Mouse (Mus musculus): Measurements from ENCODE around the gene Zfp219. TPM values are rescaled to one million over a fixed set of nuclear protein-coding genes. Genes with fewer than 3 reads are reported as not detected.
A peak's percentile ranks its signal among the peaks of the same experiment; 100 is the strongest.

Gene Zfp219
- polyA plus RNA-seq, 1 experiment, result 31.0 TPM

- no peak overlapping the region for H3K27ac ChIP-seq (ENCODE audit: insufficient read depth, low read length)
- 79% methylated on average over 6 of the region's 6 CpGs for WGBS
- H3K36me3 ChIP-seq (ENCODE audit: control insufficient read depth, insufficient read depth, low read length), result no peaks in the 10 kb centered on the region
- no peak for TF ChIP-seq CTCF (IDR thresholded peaks at IDR 0.05; ENCODE audit: extremely low read depth, insufficient read depth, insufficient read length, insufficient replicate concordance)
- TF ChIP-seq POLR2A (IDR thresholded peaks at IDR 0.05; ENCODE audit: low read depth, low read length), result no peak
- no peak overlapping the region for H3K4me3 ChIP-seq (ENCODE audit: extremely low read depth, insufficient read depth, insufficient read length)
- peaks cover 12% of the 10 kb centered on the region for H3K4me1 ChIP-seq (ENCODE audit: control insufficient read depth, insufficient read depth, insufficient read length)
- peaks cover 8% of the 10 kb centered on the region; the same call in 1 of the 2 replicates for H3K27me3 ChIP-seq (ENCODE audit: control insufficient read depth, insufficient read depth, low read length)
- no peak for DNase-seq (ENCODE audit: low read depth in 1 of 2, low spot score in 2 of 2)
Measured at GRCm38 (mm10) chr14:51987177-51987576, 33.4 kb downstream of the Zfp219 start.

- Histone ChIP-seq H3K27me3 (ENCODE audit: control insufficient read depth, insufficient read depth, low read length) (peaks cover 8% of the 10 kb centered on the region; the same call in 1 of the 2 replicates), H3K36me3 (ENCODE audit: control insufficient read depth, insufficient read depth, low read length) (no peaks in the 10 kb centered on the region), H3K4me3 (ENCODE audit: extremely low read depth, insufficient read depth, insufficient read length) (no peak overlapping the region), H3K4me1 (ENCODE audit: control insufficient read depth, insufficient read depth, insufficient read length) (peaks cover 12% of the 10 kb centered on the region), H3K27ac (ENCODE audit: insufficient read depth, low read length) (no peak overlapping the region)
- no peak for DNase-seq (ENCODE audit: low read depth in 1 of 2, low spot score in 2 of 2)
- 33% methylated on average over 7 of the region's 7 CpGs for WGBS
- TF ChIP-seq POLR2A (IDR thresholded peaks at IDR 0.05; ENCODE audit: low read depth, low read length) (no peak), CTCF (IDR thresholded peaks at IDR 0.05; ENCODE audit: extremely low read depth, insufficient read depth, insufficient read length, insufficient replicate concordance) (no peak)
Measured at GRCm38 (mm10) chr14:51986153-51986505, 34.4 kb downstream of the Zfp219 start.

- peaks cover 12% of the 10 kb centered on the region for H3K4me1 ChIP-seq (ENCODE audit: control insufficient read depth, insufficient read depth, insufficient read length)
- DNase-seq (ENCODE audit: low read depth in 1 of 2, low spot score in 2 of 2), result no peak
- WGBS, result 8% methylated on average over 27 of the region's 27 CpGs
- TF ChIP-seq CTCF (IDR thresholded peaks at IDR 0.05; ENCODE audit: extremely low read depth, insufficient read depth, insufficient read length, insufficient replicate concordance), result no peak
- no peak for TF ChIP-seq POLR2A (IDR thresholded peaks at IDR 0.05; ENCODE audit: low read depth, low read length)
- H3K36me3 ChIP-seq (ENCODE audit: control insufficient read depth, insufficient read depth, low read length), result no peaks in the 10 kb centered on the region
- H3K27ac ChIP-seq (ENCODE audit: insufficient read depth, low read length), result 0 out of 2 replicates have a peak overlapping the region, but pooled peaks have one; percentile 6
- H3K4me3 ChIP-seq (ENCODE audit: extremely low read depth, insufficient read depth, insufficient read length), result peak overlapping the region; percentile 62
- peaks cover 8% of the 10 kb centered on the region; the same call in 1 of the 2 replicates for H3K27me3 ChIP-seq (ENCODE audit: control insufficient read depth, insufficient read depth, low read length)
Measured at GRCm38 (mm10) chr14:51985301-51986152, 35.0 kb downstream of the Zfp219 start.

- no peaks in the 10 kb centered on the region for H3K36me3 ChIP-seq (ENCODE audit: control insufficient read depth, insufficient read depth, low read length)
- 1% methylated on average over 72 of the region's 74 CpGs for WGBS
- peaks cover 12% of the 10 kb centered on the region for H3K4me1 ChIP-seq (ENCODE audit: control insufficient read depth, insufficient read depth, insufficient read length)
- peaks cover 8% of the 10 kb centered on the region; the same call in 1 of the 2 replicates for H3K27me3 ChIP-seq (ENCODE audit: control insufficient read depth, insufficient read depth, low read length)
- no peak for TF ChIP-seq CTCF (IDR thresholded peaks at IDR 0.05; ENCODE audit: extremely low read depth, insufficient read depth, insufficient read length, insufficient replicate concordance)
- TF ChIP-seq POLR2A (IDR thresholded peaks at IDR 0.05; ENCODE audit: low read depth, low read length), result no peak
- peak within 1 kb of the TSS; percentile 62 for H3K4me3 ChIP-seq (ENCODE audit: extremely low read depth, insufficient read depth, insufficient read length)
- 0 out of 2 replicates have a peak within 1 kb of the TSS, but pooled peaks have one; percentile 6 for H3K27ac ChIP-seq (ENCODE audit: insufficient read depth, low read length)
- peak in 1 of 2 experiments; percentile 24 for DNase-seq (ENCODE audit: low read depth in 1 of 2, low spot score in 2 of 2)
Measured at GRCm38 (mm10) chr14:51984247-51985231, 36.0 kb downstream of the Zfp219 start, which contains the start of gene Arhgef40. Gene Arhgef40, plus strand, starts transcription at chr14:51984719.

- Histone ChIP-seq H3K4me1 (ENCODE audit: control insufficient read depth, insufficient read depth, insufficient read length) (peaks cover 12% of the 10 kb centered on the region), H3K27me3 (ENCODE audit: control insufficient read depth, insufficient read depth, low read length) (peaks cover 8% of the 10 kb centered on the region; the same call in 1 of the 2 replicates), H3K27ac (ENCODE audit: insufficient read depth, low read length) (no peak overlapping the region), H3K36me3 (ENCODE audit: control insufficient read depth, insufficient read depth, low read length) (no peaks in the 10 kb centered on the region), H3K4me3 (ENCODE audit: extremely low read depth, insufficient read depth, insufficient read length) (peak overlapping the region; percentile 62; the same call in 1 of the 2 replicates)
- TF ChIP-seq POLR2A (IDR thresholded peaks at IDR 0.05; ENCODE audit: low read depth, low read length) (no peak), CTCF (IDR thresholded peaks at IDR 0.05; ENCODE audit: extremely low read depth, insufficient read depth, insufficient read length, insufficient replicate concordance) (no peak)
- WGBS, result 21% methylated on average over 10 of the region's 10 CpGs
- no peak for DNase-seq (ENCODE audit: low read depth in 1 of 2, low spot score in 2 of 2)
Measured at GRCm38 (mm10) chr14:51983855-51984246, 36.7 kb downstream of the Zfp219 start.

- H3K4me1 ChIP-seq (ENCODE audit: control insufficient read depth, insufficient read depth, insufficient read length), result peaks cover 12% of the 10 kb centered on the region
- H3K4me3 ChIP-seq (ENCODE audit: extremely low read depth, insufficient read depth, insufficient read length), result no peak overlapping the region
- 81% methylated on average over 4 of the region's 4 CpGs for WGBS
- no peak overlapping the region for H3K27ac ChIP-seq (ENCODE audit: insufficient read depth, low read length)
- no peaks in the 10 kb centered on the region for H3K36me3 ChIP-seq (ENCODE audit: control insufficient read depth, insufficient read depth, low read length)
- TF ChIP-seq CTCF (IDR thresholded peaks at IDR 0.05; ENCODE audit: extremely low read depth, insufficient read depth, insufficient read length, insufficient replicate concordance), result no peak
- TF ChIP-seq POLR2A (IDR thresholded peaks at IDR 0.05; ENCODE audit: low read depth, low read length), result no peak
- H3K27me3 ChIP-seq (ENCODE audit: control insufficient read depth, insufficient read depth, low read length), result peaks cover 8% of the 10 kb centered on the region; the same call in 1 of the 2 replicates
- DNase-seq (ENCODE audit: low read depth in 1 of 2, low spot score in 2 of 2), result no peak
Measured at GRCm38 (mm10) chr14:51983251-51983650, 37.3 kb downstream of the Zfp219 start.
